Comparison of ENCODE assay signal across 9 mouse cellular contexts in the genomic region with DNA sequence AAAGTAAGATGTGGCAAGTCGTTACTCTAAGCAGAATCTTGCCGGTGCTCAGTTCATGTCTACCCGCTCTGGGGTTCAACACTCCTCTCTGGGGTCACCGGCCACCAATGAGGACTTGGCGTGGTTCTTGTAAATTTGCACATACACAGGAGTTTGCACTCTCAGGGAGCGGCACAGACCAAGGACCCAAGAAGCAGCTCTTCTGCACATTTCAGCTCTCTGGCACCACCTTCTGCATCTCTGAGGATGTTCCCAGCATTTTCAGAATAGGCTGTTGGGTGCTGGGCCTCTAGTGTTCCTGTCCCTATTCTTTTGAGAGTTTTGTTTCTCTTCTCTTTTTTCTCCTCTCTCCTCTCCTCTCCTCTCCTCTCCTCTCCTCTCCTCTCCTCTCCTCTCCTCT. TPM values are rescaled to one million over a fixed set of nuclear protein-coding genes. Genes with fewer than 3 reads are reported as not detected.
A peak's percentile ranks its signal among the peaks of the same experiment; 100 is the strongest.
DNase-seq lines count a peak whose midpoint lies in the region; ATAC-seq lines count a peak whose summit lies in the region.
"Had no signal": no experiment of that assay in that cellular context is flagged by ENCODE, and none has a peak within 500 bp of the region (broad histone marks: within the 10 kb centered on the region; RNA-seq: fewer than 3 reads in every experiment).

No protein-coding gene starts in this region.

- H3K9me3 ChIP-seq in heart, embryonic 10.5 days = no peaks in the 10 kb centered on the region
- no peaks in the 10 kb centered on the region for H3K9me3 ChIP-seq in embryonic facial prominence, embryonic 15.5 days (replicated peaks)
- no peaks in the 10 kb centered on the region for H3K9me3 ChIP-seq in limb, embryonic 12.5 days
- H3K9me3 ChIP-seq: embryonic facial prominence, embryonic 13.5 days had no signal

- H3K9ac ChIP-seq in embryonic facial prominence, embryonic 15.5 days = 0 out of 2 replicates have a peak overlapping the region, but pooled peaks have one; percentile 5
- H3K9ac ChIP-seq in limb, embryonic 12.5 days (replicated peaks) = no peak overlapping the region
- H3K9ac ChIP-seq: embryonic facial prominence, embryonic 13.5 days had no signal

- H3K27ac ChIP-seq in heart, embryonic 10.5 days = no peak overlapping the region
- H3K27ac ChIP-seq in embryonic facial prominence, embryonic 15.5 days (replicated peaks) = no peak overlapping the region
- H3K27ac ChIP-seq in limb, embryonic 12.5 days = no peak overlapping the region
- H3K27ac ChIP-seq: embryonic facial prominence, embryonic 13.5 days had no signal

- H3K4me3 ChIP-seq in heart, embryonic 10.5 days = no peak overlapping the region
- no peak overlapping the region for H3K4me3 ChIP-seq in embryonic facial prominence, embryonic 15.5 days (replicated peaks)
- H3K4me3 ChIP-seq in limb, embryonic 12.5 days (replicated peaks) = no peak overlapping the region
- H3K4me3 ChIP-seq: embryonic facial prominence, embryonic 13.5 days had no signal

- no peak overlapping the region for H3K4me2 ChIP-seq in embryonic facial prominence, embryonic 15.5 days (replicated peaks)
- no peak overlapping the region for H3K4me2 ChIP-seq in limb, embryonic 12.5 days
- H3K4me2 ChIP-seq: embryonic facial prominence, embryonic 13.5 days had no signal

- H3K4me1 ChIP-seq in heart, embryonic 10.5 days = peaks cover 4% of the 10 kb centered on the region; the same call in 1 of the 2 replicates
- peaks cover 9% of the 10 kb centered on the region for H3K4me1 ChIP-seq in embryonic facial prominence, embryonic 15.5 days
- H3K4me1 ChIP-seq in limb, embryonic 12.5 days (replicated peaks) = no peaks in the 10 kb centered on the region

- no peak for ATAC-seq in embryonic facial prominence, embryonic 15.5 days (ENCODE audit: insufficient number of reproducible peaks, low FRiP score, low TSS enrichment, low read depth)
- ATAC-seq in limb, embryonic 12.5 days (ENCODE audit: insufficient number of reproducible peaks, insufficient read depth, low FRiP score, low TSS enrichment, low read depth) = peak; percentile 47; the same call in 1 of the 2 replicates
- ATAC-seq in megakaryocyte, adult 5-6 weeks (ENCODE audit: poor library complexity, severe bottlenecking) = no peak

- peak; percentile 58 to 64 for DNase-seq in heart, postnatal 10 days
- no peak for DNase-seq in heart, embryonic 10.5 days (ENCODE audit: low spot score)
- peak; percentile 87 for DNase-seq in R1 (ENCODE audit: low read depth, low spot score)
- DNase-seq in kidney, adult 8-10 months = peak; percentile 40 to 56
- peak; percentile 63 to 73 for DNase-seq in right cerebral cortex, postnatal 10 days (ENCODE audit: low spot score in 2 of 2)

- WGBS in heart, embryonic 10.5 days = 28% methylated on average over 6 of the region's 6 CpGs
- WGBS in embryonic facial prominence, embryonic 15.5 days = 27% methylated on average over 6 of the region's 6 CpGs
- 26% methylated on average over 6 of the region's 6 CpGs for WGBS in limb, embryonic 12.5 days

- peaks cover 13% of the 10 kb centered on the region; the same call in 1 of the 2 replicates for H3K27me3 ChIP-seq in heart, embryonic 10.5 days (ENCODE audit: insufficient read depth, poor library complexity, severe bottlenecking)
- no peaks in the 10 kb centered on the region for H3K27me3 ChIP-seq in embryonic facial prominence, embryonic 15.5 days
- peaks cover 5% of the 10 kb centered on the region; the same call in 1 of the 2 replicates for H3K27me3 ChIP-seq in limb, embryonic 12.5 days

- intact Hi-C loops in heart, postnatal 10 days (cut with DNase I) = loop anchor here (1.0 kb wide), 1 partner anchor 79 kb away; no protein-coding TSS in a partner anchor

- no peaks in the 10 kb centered on the region for H3K36me3 ChIP-seq in heart, embryonic 10.5 days
- no peaks in the 10 kb centered on the region for H3K36me3 ChIP-seq in embryonic facial prominence, embryonic 15.5 days
- no peaks in the 10 kb centered on the region for H3K36me3 ChIP-seq in limb, embryonic 12.5 days
- H3K36me3 ChIP-seq: embryonic facial prominence, embryonic 13.5 days had no signal

RNA-seq across cellular contexts. Expression of a gene that starts 6.8 kb away (rescaled TPM):
- under 1 TPM; 0.25 to 0.67 TPM for total RNA-seq in heart, postnatal 10 days (2021)
- 0.40 and 0.79 TPM in 2 replicates for polyA plus RNA-seq in heart, embryonic 10.5 days (2016; fragmentation: Nextera tagmentation; extraction: Ambion mirVana)
- polyA plus RNA-seq in embryonic facial prominence, embryonic 15.5 days (2015; fragmentation: Nextera tagmentation; extraction: Ambion mirVana) = 2.5 and 2.9 TPM in 2 replicates
- 0.73 and 0.78 TPM in 2 replicates for polyA plus RNA-seq in limb, embryonic 12.5 days (2016; fragmentation: Nextera tagmentation; extraction: Ambion mirVana)
- total RNA-seq in megakaryocyte, adult 5-6 weeks (2015) = not detected in 2 replicates
- not detected in 2 replicates for total RNA-seq in megakaryocyte, adult 5-6 weeks (2017)

RNA-seq across cellular contexts. Expression of a gene that starts 7.0 kb away (rescaled TPM):
- total RNA-seq in heart, postnatal 10 days (2021) = not detected
- 0.27 TPM in 1 of 2 replicates, not detected in the other for polyA plus RNA-seq in heart, embryonic 10.5 days (2016; fragmentation: Nextera tagmentation; extraction: Ambion mirVana)
- 1.1 and 1.5 TPM in 2 replicates for polyA plus RNA-seq in embryonic facial prominence, embryonic 15.5 days (2015; fragmentation: Nextera tagmentation; extraction: Ambion mirVana)
- polyA plus RNA-seq in limb, embryonic 12.5 days (2016; fragmentation: Nextera tagmentation; extraction: Ambion mirVana) = 0.29 and 0.35 TPM in 2 replicates
- not detected in 2 replicates for total RNA-seq in megakaryocyte, adult 5-6 weeks (2015)
- total RNA-seq in megakaryocyte, adult 5-6 weeks (2017) = not detected in 2 replicates
